Mouse (Mus musculus) embryonic facial prominence, embryonic 14.5 days (tissue): ENCODE measurements around the gene Npepps. TPM values are rescaled to one million over a fixed set of nuclear protein-coding genes. Genes with fewer than 3 reads are reported as not detected.

Experiments used
- ATAC-seq: fragments of 200-750 bp; cut with Nextera tagmentation; 2 replicates; pipeline ENCODE4 v1.8.0; 2017; ENCODE audit warnings: low read depth, moderate number of reproducible peaks, moderate TSS enrichment
- DNase-seq: peaks from one replicate; pipeline ENCODE4 v3.0.0-alpha.2; 2015; ENCODE audit warnings: low spot score
- H3K27ac ChIP-seq: fragments of 300-500 bp; sonication (generic); replicated peaks from 2 replicates; pipeline ENCODE4 v1.5.1; 2014; ENCODE audit warnings: low read depth, mild to moderate bottlenecking, low read length, moderate library complexity
- H3K27me3 ChIP-seq: fragments of 300-500 bp; sonication (generic); replicated peaks from 2 replicates; pipeline ENCODE4 v1.6.1; 2014; ENCODE audit warnings: low read length; ENCODE audit not compliant: control insufficient read depth, insufficient read depth
- H3K36me3 ChIP-seq: fragments of 300-500 bp; sonication (generic); 2 replicates; pipeline ENCODE4 v1.6.1; 2014; ENCODE audit warnings: low read length, mixed read lengths; ENCODE audit not compliant: control insufficient read depth, insufficient read depth
- H3K4me1 ChIP-seq: fragments of 300-500 bp; sonication (generic); 2 replicates; pipeline ENCODE4 v1.6.1; 2014; ENCODE audit warnings: antibody characterized with exemption, low read length; ENCODE audit not compliant: control insufficient read depth, insufficient read depth
- H3K4me2 ChIP-seq: fragments of 300-500 bp; sonication (generic); 2 replicates; pipeline ENCODE4 v1.6.1; 2014; ENCODE audit warnings: low read depth, mild to moderate bottlenecking, low read length, moderate library complexity, mixed read lengths
- H3K4me3 ChIP-seq: fragments of 300-500 bp; sonication (generic); 2 replicates; pipeline ENCODE4 v1.5.1; 2014; ENCODE audit warnings: low read depth, mild to moderate bottlenecking, low read length
- H3K9ac ChIP-seq: fragments of 300-500 bp; sonication (generic); 2 replicates; pipeline ENCODE4 v1.6.1; 2014; ENCODE audit warnings: low read depth, mild to moderate bottlenecking, low read length, moderate library complexity, mixed read lengths
- H3K9me3 ChIP-seq: fragments of 300-500 bp; sonication (generic); 2 replicates; pipeline ENCODE4 v1.6.1; 2016; ENCODE audit warnings: low read length; ENCODE audit not compliant: control insufficient read depth
- WGBS: fragments of 180-500 bp; shearing (Covaris S2); extraction: QIAGEN DNeasy Blood & Tissue Kit; methylation state at CpG from one replicate; pipeline ENCODE4 v1.1.7; 2014; 5-methylcytosine and 5-hydroxymethylcytosine counted together
- polyA plus RNA-seq: library from polyadenylated mRNA; unstranded; fragments of >200 nt; fragmentation: Nextera tagmentation; extraction: Ambion mirVana; gene quantifications from 2 replicates; pipeline ENCODE4 v1.2.1, GENCODE M21; 2014

Gene Npepps
- polyA plus RNA-seq, 1 experiment from 2014 or later = 76.8 TPM

GRCm38 (mm10) chr11:97210728-97211400 lies 69.6 kb downstream of the Npepps start:
- Histone ChIP-seq H3K9ac (no peak overlapping the region), H3K4me1 (no peaks in the 10 kb centered on the region), H3K4me3 (no peak overlapping the region), H3K27me3 (no peaks in the 10 kb centered on the region), H3K36me3 (peaks cover 99% of the 10 kb centered on the region), H3K27ac (no peak overlapping the region), H3K9me3 (no peaks in the 10 kb centered on the region), H3K4me2 (no peak overlapping the region)
- DNase-seq (no peak), ATAC-seq (no peak)
- WGBS = 84% methylated on average over 9 of the region's 9 CpGs

- no peaks in the 10 kb centered on the region for H3K4me1 ChIP-seq
- ATAC-seq (no peak), DNase-seq (no peak)
- no peak overlapping the region for H3K9ac ChIP-seq
- no peak overlapping the region for H3K4me3 ChIP-seq
- WGBS = 77% methylated on average over 8 of the region's 8 CpGs
- H3K4me2 ChIP-seq = no peak overlapping the region
- H3K36me3 ChIP-seq = peaks cover 66% of the 10 kb centered on the region
- H3K9me3 ChIP-seq = no peaks in the 10 kb centered on the region
- 0 out of 2 replicates have a peak overlapping the region, but pooled peaks have one; percentile 33 for H3K27ac ChIP-seq
- H3K27me3 ChIP-seq = no peaks in the 10 kb centered on the region
Observed at GRCm38 (mm10) chr11:97207011-97207422, 73.4 kb downstream of the Npepps start.

GRCm38 (mm10) chr11:97199519-97199918 lies 80.9 kb downstream of the Npepps start:
- ATAC-seq = no peak
- no peaks in the 10 kb centered on the region for H3K27me3 ChIP-seq
- no peaks in the 10 kb centered on the region for H3K9me3 ChIP-seq
- no peak for DNase-seq
- H3K4me1 ChIP-seq = no peaks in the 10 kb centered on the region
- no peak overlapping the region for H3K4me3 ChIP-seq
- no peak overlapping the region for H3K27ac ChIP-seq
- H3K9ac ChIP-seq = no peak overlapping the region
- H3K4me2 ChIP-seq = no peak overlapping the region
- WGBS = 91% methylated on average over 6 of the region's 6 CpGs
- H3K36me3 ChIP-seq = no peaks in the 10 kb centered on the region

- Histone ChIP-seq H3K36me3 (no peaks in the 10 kb centered on the region), H3K4me3 (no peak overlapping the region), H3K27me3 (no peaks in the 10 kb centered on the region), H3K9ac (no peak overlapping the region), H3K4me1 (no peaks in the 10 kb centered on the region), H3K27ac (no peak overlapping the region), H3K9me3 (no peaks in the 10 kb centered on the region), H3K4me2 (no peak overlapping the region)
- ATAC-seq = no peak
- 25% methylated on average over 5 of the region's 5 CpGs for WGBS
- DNase-seq = no peak
Observed at GRCm38 (mm10) chr11:97198601-97199000, 81.8 kb downstream of the Npepps start.

GRCm38 (mm10) chr11:97197021-97197420 lies 83.4 kb downstream of the Npepps start:
- Histone ChIP-seq H3K4me2 (no peak overlapping the region), H3K36me3 (no peaks in the 10 kb centered on the region), H3K9ac (no peak overlapping the region), H3K27me3 (no peaks in the 10 kb centered on the region), H3K27ac (no peak overlapping the region), H3K4me1 (no peaks in the 10 kb centered on the region), H3K9me3 (no peaks in the 10 kb centered on the region), H3K4me3 (no peak overlapping the region)
- WGBS = 78% methylated on average over 8 of the region's 8 CpGs
- ATAC-seq (no peak), DNase-seq (no peak)

- Histone ChIP-seq H3K27me3 (no peaks in the 10 kb centered on the region), H3K36me3 (no peaks in the 10 kb centered on the region), H3K4me2 (no peak overlapping the region), H3K4me3 (no peak overlapping the region), H3K9me3 (no peaks in the 10 kb centered on the region), H3K4me1 (no peaks in the 10 kb centered on the region), H3K9ac (no peak overlapping the region), H3K27ac (no peak overlapping the region)
- 70% methylated on average over 12 of the region's 12 CpGs for WGBS
- ATAC-seq (no peak), DNase-seq (no peak)
Observed at GRCm38 (mm10) chr11:97196541-97196940, 83.9 kb downstream of the Npepps start.

- no peak for ATAC-seq
- H3K4me1 ChIP-seq = no peaks in the 10 kb centered on the region
- no peak overlapping the region for H3K9ac ChIP-seq
- no peaks in the 10 kb centered on the region for H3K27me3 ChIP-seq
- H3K9me3 ChIP-seq = no peaks in the 10 kb centered on the region
- H3K4me2 ChIP-seq = no peak overlapping the region
- no peak overlapping the region for H3K4me3 ChIP-seq
- no peak for DNase-seq
- H3K36me3 ChIP-seq = no peaks in the 10 kb centered on the region
- no peak overlapping the region for H3K27ac ChIP-seq
Observed at GRCm38 (mm10) chr11:97192621-97192951, 87.9 kb downstream of the Npepps start.

GRCm38 (mm10) chr11:97191915-97192620 lies 88.4 kb downstream of the Npepps start:
- Histone ChIP-seq H3K9ac (no peak overlapping the region), H3K4me3 (no peak overlapping the region), H3K4me1 (no peaks in the 10 kb centered on the region), H3K27ac (no peak overlapping the region), H3K36me3 (no peaks in the 10 kb centered on the region), H3K9me3 (no peaks in the 10 kb centered on the region), H3K4me2 (no peak overlapping the region), H3K27me3 (no peaks in the 10 kb centered on the region)
- WGBS = 70% methylated on average over 6 of the region's 6 CpGs
- no peak for DNase-seq
- ATAC-seq = no peak

GRCm38 (mm10) chr11:97190992-97191391 lies 89.4 kb downstream of the Npepps start:
- no peaks in the 10 kb centered on the region for H3K27me3 ChIP-seq
- H3K4me3 ChIP-seq = no peak overlapping the region
- no peak overlapping the region for H3K27ac ChIP-seq
- DNase-seq (no peak), ATAC-seq (no peak)
- peaks cover 3% of the 10 kb centered on the region; the same call in 1 of the 2 replicates for H3K4me1 ChIP-seq
- peaks cover 3% of the 10 kb centered on the region for H3K36me3 ChIP-seq
- H3K9ac ChIP-seq = no peak overlapping the region
- H3K4me2 ChIP-seq = no peak overlapping the region
- H3K9me3 ChIP-seq = no peaks in the 10 kb centered on the region
- 82% methylated on average over 6 of the region's 6 CpGs for WGBS
